Mouse (Mus musculus) 3134 (cell line): ENCODE data around the gene Il5.

ENCODE experiments used
- DNase-seq: peaks from one replicate; pipeline ENCODE4 v3.0.0-alpha.2; 2011; ENCODE audit warnings: low spot score; ENCODE audit not compliant: insufficient read length; ENCODE audit errors: extremely low read depth

The Il5 gene

DNA sequence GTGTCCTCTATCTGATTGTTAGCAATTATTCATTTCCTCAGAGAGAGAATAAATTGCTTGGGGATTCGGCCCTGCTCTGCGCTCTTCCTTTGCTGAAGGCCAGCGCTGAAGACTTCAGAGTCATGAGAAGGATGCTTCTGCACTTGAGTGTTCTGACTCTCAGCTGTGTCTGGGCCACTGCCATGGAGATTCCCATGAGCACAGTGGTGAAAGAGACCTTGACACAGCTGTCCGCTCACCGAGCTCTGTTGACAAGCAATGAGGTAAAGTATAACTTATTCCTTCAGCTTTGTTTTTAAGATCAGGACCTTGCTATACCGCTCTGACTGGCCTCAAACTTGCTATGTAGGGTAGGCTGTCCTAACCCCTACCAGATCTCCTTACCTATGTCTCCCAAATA is at the start of gene Il5:
Gene Il5, plus strand, starts transcription at position 80 of the 400 bp plus-strand sequence.
- DNase-seq, result no peak

DNA sequence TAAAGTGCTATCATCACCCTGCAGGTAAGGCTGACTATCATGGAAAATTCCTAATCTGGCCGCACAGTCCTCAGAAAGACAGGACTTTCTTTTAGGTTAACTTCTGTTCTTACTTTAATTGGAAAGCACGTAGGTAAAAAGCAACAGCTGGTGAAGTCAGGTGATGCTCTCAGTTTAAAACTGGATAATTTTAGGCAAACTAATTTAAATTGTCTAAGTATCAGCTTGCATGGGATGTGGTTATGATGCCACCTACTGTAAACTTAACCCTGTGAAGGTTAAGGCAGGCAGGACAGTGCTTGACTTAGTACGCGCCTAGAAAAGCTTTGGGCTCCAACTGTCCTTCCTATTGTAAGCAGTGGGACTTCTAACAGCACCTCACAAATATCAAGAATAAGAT is 49.2 kb upstream of the Il5 start:
- no peak for DNase-seq

- DNase-seq, result no peak
These were observed 40.5 kb upstream of the Il5 start for GRCm38 (mm10) chr11:53680141-53680540.

DNA sequence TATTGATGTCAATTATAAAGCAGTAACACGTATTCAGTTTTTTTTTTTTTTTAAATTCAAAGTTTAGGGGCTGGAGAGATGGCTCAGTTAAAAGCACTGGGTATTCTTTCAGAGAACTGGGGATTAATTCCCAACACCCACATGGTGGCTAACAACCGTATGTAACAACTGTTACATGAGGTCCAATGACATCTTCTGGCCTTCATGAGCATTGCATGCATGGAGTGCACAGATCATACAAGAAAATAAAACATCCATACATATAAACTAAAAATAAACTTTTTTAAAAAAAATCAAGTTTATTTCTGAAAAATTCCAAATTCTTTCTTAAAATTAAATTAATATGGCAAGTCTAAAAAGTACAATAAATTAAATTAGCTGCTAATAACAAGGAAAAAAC is 38.9 kb upstream of the Il5 start:
- DNase-seq, result no peak

DNA sequence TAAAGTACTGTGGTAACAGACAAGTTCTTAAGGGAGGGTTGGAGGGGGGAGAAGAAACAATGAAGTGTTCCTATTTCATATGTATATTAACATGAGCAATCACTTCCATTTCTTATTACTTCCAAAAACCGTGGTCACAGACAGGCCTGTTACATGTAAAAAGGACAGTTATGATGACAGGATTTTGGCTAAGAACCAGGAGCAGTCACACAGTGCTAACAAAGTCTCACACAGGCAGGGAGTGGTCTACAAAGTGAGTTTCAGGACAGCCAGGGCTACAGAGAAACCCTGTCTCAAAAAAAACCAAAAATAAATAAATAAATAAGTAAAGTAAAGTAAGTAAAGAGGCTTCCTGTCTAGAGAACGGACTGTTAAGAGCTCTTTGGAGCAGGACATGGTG is 38.4 kb upstream of the Il5 start:
- no peak for DNase-seq

- no peak for DNase-seq
These were observed 37.5 kb upstream of the Il5 start for GRCm38 (mm10) chr11:53682994-53683530.

GRCm38 (mm10) chr11:53691979-53692378 is 28.6 kb upstream of the Il5 start:
- DNase-seq, result no peak

DNA sequence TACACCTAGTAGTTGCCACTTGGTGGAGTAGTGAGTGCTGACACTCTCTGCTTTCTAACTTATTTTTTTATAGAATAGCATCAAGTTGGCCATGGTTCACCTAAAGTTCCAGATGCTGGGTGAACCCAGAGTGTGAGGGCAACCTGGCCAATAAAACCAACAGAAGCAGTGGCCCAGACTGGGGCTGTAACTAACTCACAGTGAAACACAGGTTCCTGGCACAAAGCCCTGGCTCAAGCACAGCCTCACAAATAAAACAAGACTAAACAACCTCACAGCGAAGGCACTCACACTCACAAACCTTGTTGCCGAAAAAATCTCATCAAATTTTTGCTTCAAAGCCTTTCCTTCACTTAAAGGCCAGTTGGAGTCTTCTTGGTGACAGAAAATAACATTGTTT is 22.1 kb upstream of the Il5 start:
- DNase-seq, result no peak

GRCm38 (mm10) chr11:53699351-53699750 is 21.2 kb upstream of the Il5 start:
- no peak for DNase-seq

- DNase-seq, result peak; percentile 80
These were observed 14.2 kb upstream of the Il5 start for GRCm38 (mm10) chr11:53706236-53706933.

- peak; percentile 93 for DNase-seq
These were observed 13.5 kb upstream of the Il5 start, which contains the start of gene Rad50 for GRCm38 (mm10) chr11:53706934-53707717. Gene Rad50, minus strand, starts transcription at chr11:53707319.

DNA sequence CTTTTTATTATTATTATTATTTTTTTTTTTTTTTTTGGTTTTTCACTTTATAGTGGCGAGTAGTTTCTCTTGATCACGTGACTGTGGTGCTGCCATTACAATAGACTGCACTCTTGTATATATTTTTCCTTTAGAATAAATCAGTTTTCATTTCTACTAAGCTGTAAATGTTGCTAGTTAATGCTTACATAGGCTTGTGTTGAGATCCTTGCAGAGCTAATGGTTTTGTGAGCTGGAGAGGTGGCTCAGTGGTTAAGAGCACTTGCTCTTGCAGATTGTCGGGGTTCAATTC is 12.9 kb upstream of the Il5 start:
- DNase-seq, result no peak

DNA sequence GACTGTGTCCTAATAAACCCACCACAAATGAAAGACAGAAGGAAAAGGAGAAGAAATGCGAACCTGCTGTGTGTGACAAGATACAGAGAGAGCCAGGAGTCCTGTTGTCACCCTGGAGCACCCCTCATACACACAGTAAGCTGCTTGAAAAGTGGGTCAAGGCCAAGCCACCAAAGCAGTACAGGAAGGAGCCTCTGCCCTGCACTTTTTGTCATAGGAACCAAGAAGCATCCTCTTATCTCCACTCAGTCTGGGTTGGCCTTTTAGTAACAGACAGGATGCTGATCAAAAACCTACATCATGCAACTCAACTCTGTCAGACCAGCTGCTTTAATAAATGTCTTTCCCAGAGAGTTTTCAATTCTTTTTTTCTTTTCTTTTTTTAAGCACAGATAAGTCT is 893 bp upstream of the Il5 start:
- DNase-seq, result no peak

GRCm38 (mm10) chr11:53731457-53731856 is 10.9 kb downstream of the Il5 start:
- no peak for DNase-seq

GRCm38 (mm10) chr11:53732244-53732643 is 11.7 kb downstream of the Il5 start:
- DNase-seq, result no peak

GRCm38 (mm10) chr11:53733824-53734223 is 13.2 kb downstream of the Il5 start:
- DNase-seq, result no peak

GRCm38 (mm10) chr11:53734431-53734830 is 13.8 kb downstream of the Il5 start:
- DNase-seq, result no peak

DNA sequence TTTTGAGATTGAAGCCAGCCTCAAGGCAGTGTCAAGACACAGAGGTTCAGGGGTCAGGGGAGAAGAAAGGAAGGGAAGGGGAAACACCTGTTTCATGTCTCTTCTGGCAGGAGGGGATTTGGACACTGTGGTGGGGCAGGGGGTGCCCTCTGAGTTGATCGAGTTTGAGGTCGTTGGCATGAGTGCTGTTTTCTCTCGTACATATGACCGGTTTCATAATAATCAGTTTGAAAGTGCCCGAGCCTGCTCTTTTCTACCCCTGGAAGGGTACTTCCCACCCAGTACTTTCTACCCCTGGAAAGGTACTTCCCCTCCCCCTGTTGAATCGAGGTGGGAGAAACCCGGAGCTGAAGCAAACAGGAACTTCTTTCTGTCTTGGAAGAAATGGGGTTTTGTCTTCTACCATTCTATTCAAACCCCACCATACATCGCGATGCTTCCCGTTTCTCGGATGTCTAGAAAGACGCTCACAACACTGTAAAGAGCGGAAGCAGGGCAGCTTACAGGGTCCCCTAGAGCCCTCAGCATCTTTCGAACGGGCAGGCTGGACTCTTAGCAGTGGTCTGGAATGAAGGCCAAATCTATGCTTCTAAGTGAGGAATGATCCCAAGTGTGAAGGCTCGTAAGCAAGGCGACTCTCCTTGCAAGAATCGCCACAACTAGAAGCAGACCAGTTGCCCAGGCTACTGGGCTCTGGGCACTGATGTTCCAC is 14.5 kb downstream of the Il5 start:
- no peak for DNase-seq

GRCm38 (mm10) chr11:53735682-53736245 is 15.2 kb downstream of the Il5 start:
- DNase-seq, result peak; percentile 66

DNA sequence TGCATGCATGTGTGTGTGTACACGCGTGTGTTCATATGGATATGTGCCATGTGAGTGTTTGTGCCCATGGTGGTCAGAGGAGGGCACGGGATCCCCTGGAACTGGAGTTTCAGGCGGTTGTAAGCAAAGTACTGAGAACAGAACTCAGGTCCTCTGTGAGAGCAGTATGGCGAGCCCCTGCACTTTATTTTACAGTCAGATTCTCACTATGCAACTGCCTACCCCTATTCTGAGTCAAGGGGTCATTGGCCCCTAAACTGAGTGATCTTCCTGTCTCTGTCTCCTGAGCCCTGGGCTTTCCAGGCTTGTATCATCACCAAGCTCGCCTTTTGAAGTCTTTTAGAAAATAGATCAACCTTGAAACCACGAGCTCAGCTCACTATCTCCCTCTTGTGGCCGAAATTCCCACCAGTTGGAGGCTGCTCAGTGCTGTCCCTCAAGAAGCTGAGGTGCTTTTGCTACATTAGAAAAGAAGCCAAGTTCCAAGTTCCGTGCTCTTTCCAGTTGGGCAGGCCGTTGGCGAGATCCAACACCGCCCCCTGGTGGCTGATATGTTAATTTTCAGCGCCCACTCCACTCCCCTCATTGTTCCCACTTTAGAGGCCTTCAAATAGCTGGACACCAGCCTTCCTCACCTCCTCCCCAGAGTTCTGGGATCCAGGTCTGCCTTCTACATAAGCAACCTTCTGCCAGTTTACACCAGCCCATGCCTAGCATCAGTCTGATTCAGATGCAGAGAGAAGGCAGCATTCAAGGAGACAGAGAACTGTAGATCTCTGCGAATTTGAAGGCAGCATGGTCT is 16.4 kb downstream of the Il5 start:
- peak; percentile 82 for DNase-seq
